Mouse (Mus musculus): Measurements from ENCODE around the gene Spdef. TPM values are rescaled to one million over a fixed set of nuclear protein-coding genes. Genes with fewer than 3 reads are reported as not detected.

Gene Spdef
- polyA plus RNA-seq (2012; rRNA removed), result 57.1 and 112 TPM in 2 replicates

DNA sequence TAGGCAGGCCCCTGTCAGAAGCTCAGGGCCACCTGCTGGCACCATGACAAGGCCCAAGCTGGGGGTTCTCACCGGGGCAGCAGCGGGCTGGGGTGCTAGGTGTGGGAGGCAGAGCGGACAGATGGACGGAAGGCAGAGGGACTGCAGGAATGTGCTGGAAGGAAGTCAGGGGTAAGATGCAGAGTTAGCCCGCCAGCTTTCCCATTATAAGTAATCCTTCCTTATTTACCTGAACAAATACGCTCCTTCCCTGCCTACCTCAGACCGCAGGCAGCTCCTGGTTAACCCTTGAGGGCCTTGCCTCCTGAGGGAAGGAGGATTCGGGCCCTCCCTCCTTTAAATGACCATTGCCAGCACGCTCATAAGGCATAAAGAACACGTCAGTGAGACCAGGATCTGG, at the start of gene Spdef:
TSS of gene Spdef (minus strand) at position 186 of the 400 bp plus-strand sequence.

Other genes starting within 250 kb of the Spdef start
- gene Grm4, start 207.6 kb downstream of the Spdef start, polyA plus RNA-seq (2012; rRNA removed), result 0.21 and 0.25 TPM in 2 replicates
- gene Hmga1, start 172.5 kb downstream of the Spdef start, polyA plus RNA-seq (2012; rRNA removed), result 33.4 and 65.8 TPM in 2 replicates
- gene AI413582, start 163.2 kb downstream of the Spdef start, polyA plus RNA-seq (2012; rRNA removed), result 52.0 and 62.4 TPM in 2 replicates
- 27.6 and 43.0 TPM in 2 replicates for gene Nudt3, start 105.5 kb downstream of the Spdef start, polyA plus RNA-seq (2012; rRNA removed)
- gene RPS10-NUDT3, start 93.7 kb downstream of the Spdef start, polyA plus RNA-seq (2012; rRNA removed), result not detected in 2 replicates
- 612 and 799 TPM in 2 replicates for gene Rps10, start 92.3 kb downstream of the Spdef start, polyA plus RNA-seq (2012; rRNA removed)
- 0.52 and 0.73 TPM in 2 replicates for gene Pacsin1, start 73.4 kb downstream of the Spdef start, polyA plus RNA-seq (2012; rRNA removed)
- 63.1 and 68.3 TPM in 2 replicates for gene D17Wsu92e, start 91.7 kb upstream of the Spdef start, polyA plus RNA-seq (2012; rRNA removed)
- 65.4 and 93.7 TPM in 2 replicates for gene Snrpc, start 109.2 kb upstream of the Spdef start, polyA plus RNA-seq (2012; rRNA removed)
- gene Uhrf1bp1, start 127.5 kb upstream of the Spdef start, polyA plus RNA-seq (2012; rRNA removed), result 1.7 and 2.3 TPM in 2 replicates
- gene Anks1, start 180.4 kb upstream of the Spdef start, polyA plus RNA-seq (2012; rRNA removed), result 23.8 and 24.3 TPM in 2 replicates
- gene Taf11, start 180.9 kb upstream of the Spdef start, polyA plus RNA-seq (2012; rRNA removed), result 2.0 and 2.3 TPM in 2 replicates